Mouse (Mus musculus): Measurements from ENCODE around the gene Crhr2. TPM values are rescaled to one million over a fixed set of nuclear protein-coding genes. Genes with fewer than 3 reads are reported as not detected.

Crhr2 gene
- polyA plus RNA-seq, 1 experiment from 2014 or later: 0.22 TPM

DNA sequence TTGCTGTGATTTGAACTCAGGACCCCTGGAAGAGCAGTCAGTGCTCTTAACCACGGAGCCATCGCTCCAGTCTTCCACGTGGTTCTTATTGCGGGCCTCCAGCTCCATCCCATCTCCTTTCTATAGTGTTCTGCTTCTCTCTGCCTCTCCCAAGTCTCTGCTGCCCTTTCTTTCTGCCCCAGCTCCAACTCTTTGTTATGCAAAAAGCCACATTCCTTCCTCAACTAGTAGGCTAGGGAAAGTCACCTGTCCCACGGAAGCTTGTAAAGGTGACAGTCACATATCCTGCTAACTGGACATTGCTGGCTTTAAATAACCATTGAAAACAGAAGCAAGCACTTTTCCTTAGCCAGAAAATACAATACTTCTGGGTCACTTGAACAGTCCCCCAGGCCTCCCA lies 37.0 kb upstream of the Crhr2 start:
- no peak overlapping the region for H3K4me3 ChIP-seq (ENCODE audit: low read length)
- WGBS: 68% methylated on average over 5 of the region's 5 CpGs
- no peak overlapping the region for H3K9ac ChIP-seq (ENCODE audit: low read depth, low read length)
- H3K27ac ChIP-seq (ENCODE audit: low read length): no peak overlapping the region
- H3K9me3 ChIP-seq (ENCODE audit: control insufficient read depth, low read length): no peaks in the 10 kb centered on the region
- H3K27me3 ChIP-seq (replicated peaks; ENCODE audit: control insufficient read depth, insufficient read depth, low read length): no peaks in the 10 kb centered on the region
- H3K4me1 ChIP-seq (ENCODE audit: control insufficient read depth, insufficient read depth, low read length): peaks cover 2% of the 10 kb centered on the region; the same call in 1 of the 2 replicates
- ATAC-seq: no peak
- H3K4me2 ChIP-seq (ENCODE audit: low read depth, low read length): no peak overlapping the region
- no peaks in the 10 kb centered on the region for H3K36me3 ChIP-seq (ENCODE audit: control insufficient read depth, insufficient read depth, low read length)

- Histone ChIP-seq H3K36me3 (ENCODE audit: control insufficient read depth, insufficient read depth, low read length) (no peaks in the 10 kb centered on the region), H3K9me3 (ENCODE audit: control insufficient read depth, low read length) (no peaks in the 10 kb centered on the region), H3K4me2 (ENCODE audit: low read depth, low read length) (no peak overlapping the region), H3K4me1 (ENCODE audit: control insufficient read depth, insufficient read depth, low read length) (peaks cover 2% of the 10 kb centered on the region; the same call in 1 of the 2 replicates), H3K27me3 (replicated peaks; ENCODE audit: control insufficient read depth, insufficient read depth, low read length) (no peaks in the 10 kb centered on the region), H3K9ac (ENCODE audit: low read depth, low read length) (no peak overlapping the region), H3K27ac (ENCODE audit: low read length) (no peak overlapping the region), H3K4me3 (ENCODE audit: low read length) (no peak overlapping the region)
- 0 out of 2 replicates have a peak, but pooled peaks have one; percentile 47 for ATAC-seq
- 46% methylated on average over 7 of the region's 7 CpGs for WGBS
Observed at GRCm38 (mm10) chr6:55166777-55167463, 34.1 kb upstream of the Crhr2 start.

DNA sequence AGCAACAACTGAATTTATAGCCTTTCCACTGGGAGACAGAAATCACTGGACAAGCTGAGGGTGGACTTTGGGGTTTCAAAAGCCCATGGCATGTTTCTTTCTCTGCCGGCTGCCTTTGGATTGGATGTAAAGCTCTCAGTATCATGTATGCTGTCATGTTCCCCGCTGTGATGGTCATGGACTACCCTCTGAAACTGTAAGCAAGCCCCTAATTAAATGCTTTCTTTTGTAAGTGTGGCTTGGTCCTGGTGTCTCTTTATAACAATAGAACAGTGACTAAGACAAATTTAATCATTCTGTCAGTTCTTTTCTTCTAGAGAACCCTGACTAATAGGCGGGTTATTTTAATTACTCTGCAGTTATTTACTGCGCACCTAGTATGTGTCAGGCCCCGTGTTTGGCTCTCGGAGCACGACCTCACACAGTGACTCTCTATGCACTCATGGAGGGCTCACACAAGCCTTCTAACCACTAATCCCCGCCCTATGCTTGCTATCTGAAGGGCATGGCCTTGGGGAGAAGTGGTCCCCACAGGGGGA lies 30.3 kb upstream of the Crhr2 start:
- ATAC-seq: no peak
- no peaks in the 10 kb centered on the region for H3K27me3 ChIP-seq (replicated peaks; ENCODE audit: control insufficient read depth, insufficient read depth, low read length)
- 83% methylated on average over 8 of the region's 8 CpGs for whole genome bisulfite sequencing
- H3K4me3 ChIP-seq (ENCODE audit: low read length): no peak overlapping the region
- no peak overlapping the region for H3K27ac ChIP-seq (ENCODE audit: low read length)
- no peak overlapping the region for H3K4me2 ChIP-seq (ENCODE audit: low read depth, low read length)
- no peaks in the 10 kb centered on the region for H3K9me3 ChIP-seq (ENCODE audit: control insufficient read depth, low read length)
- peaks cover 2% of the 10 kb centered on the region; the same call in 1 of the 2 replicates for H3K4me1 ChIP-seq (ENCODE audit: control insufficient read depth, insufficient read depth, low read length)
- H3K9ac ChIP-seq (ENCODE audit: low read depth, low read length): no peak overlapping the region
- no peaks in the 10 kb centered on the region for H3K36me3 ChIP-seq (ENCODE audit: control insufficient read depth, insufficient read depth, low read length)

GRCm38 (mm10) chr6:55161311-55161761 lies 28.5 kb upstream of the Crhr2 start:
- H3K36me3 ChIP-seq (ENCODE audit: control insufficient read depth, insufficient read depth, low read length): no peaks in the 10 kb centered on the region
- ATAC-seq: no peak
- no peak overlapping the region for H3K4me2 ChIP-seq (ENCODE audit: low read depth, low read length)
- H3K4me3 ChIP-seq (ENCODE audit: low read length): no peak overlapping the region
- no peak overlapping the region for H3K9ac ChIP-seq (ENCODE audit: low read depth, low read length)
- no peaks in the 10 kb centered on the region for H3K9me3 ChIP-seq (ENCODE audit: control insufficient read depth, low read length)
- no peaks in the 10 kb centered on the region for H3K27me3 ChIP-seq (replicated peaks; ENCODE audit: control insufficient read depth, insufficient read depth, low read length)
- no peak overlapping the region for H3K27ac ChIP-seq (ENCODE audit: low read length)
- 0 out of 2 replicates have a peak, but pooled peaks cover 2% of the 10 kb centered on the region for H3K4me1 ChIP-seq (ENCODE audit: control insufficient read depth, insufficient read depth, low read length)
- WGBS: 72% methylated on average over 5 of the region's 5 CpGs

- Histone ChIP-seq H3K27ac (ENCODE audit: low read length) (no peak overlapping the region), H3K4me3 (ENCODE audit: low read length) (no peak overlapping the region), H3K4me2 (ENCODE audit: low read depth, low read length) (no peak overlapping the region), H3K36me3 (ENCODE audit: control insufficient read depth, insufficient read depth, low read length) (no peaks in the 10 kb centered on the region), H3K9ac (ENCODE audit: low read depth, low read length) (no peak overlapping the region), H3K9me3 (ENCODE audit: control insufficient read depth, low read length) (no peaks in the 10 kb centered on the region), H3K4me1 (ENCODE audit: control insufficient read depth, insufficient read depth, low read length) (no peaks in the 10 kb centered on the region), H3K27me3 (replicated peaks; ENCODE audit: control insufficient read depth, insufficient read depth, low read length) (no peaks in the 10 kb centered on the region)
- 90% methylated on average over 1 of the region's 1 CpGs for WGBS
- no peak for ATAC-seq
Observed at GRCm38 (mm10) chr6:55159256-55159655, 26.4 kb upstream of the Crhr2 start.

- WGBS: 86% methylated on average over 3 of the region's 3 CpGs
- Histone ChIP-seq H3K9me3 (ENCODE audit: control insufficient read depth, low read length) (no peaks in the 10 kb centered on the region), H3K27me3 (replicated peaks; ENCODE audit: control insufficient read depth, insufficient read depth, low read length) (no peaks in the 10 kb centered on the region), H3K9ac (ENCODE audit: low read depth, low read length) (no peak overlapping the region), H3K36me3 (ENCODE audit: control insufficient read depth, insufficient read depth, low read length) (no peaks in the 10 kb centered on the region), H3K27ac (ENCODE audit: low read length) (no peak overlapping the region), H3K4me3 (ENCODE audit: low read length) (no peak overlapping the region), H3K4me2 (ENCODE audit: low read depth, low read length) (no peak overlapping the region), H3K4me1 (ENCODE audit: control insufficient read depth, insufficient read depth, low read length) (no peaks in the 10 kb centered on the region)
- no peak for ATAC-seq
Observed at GRCm38 (mm10) chr6:55152226-55152625, 19.4 kb upstream of the Crhr2 start.

GRCm38 (mm10) chr6:55146138-55146537 lies 13.3 kb upstream of the Crhr2 start:
- H3K27me3 ChIP-seq (replicated peaks; ENCODE audit: control insufficient read depth, insufficient read depth, low read length): no peaks in the 10 kb centered on the region
- no peak overlapping the region for H3K4me2 ChIP-seq (ENCODE audit: low read depth, low read length)
- WGBS: 46% methylated on average over 4 of the region's 4 CpGs
- H3K27ac ChIP-seq (ENCODE audit: low read length): no peak overlapping the region
- H3K9ac ChIP-seq (ENCODE audit: low read depth, low read length): no peak overlapping the region
- no peaks in the 10 kb centered on the region for H3K36me3 ChIP-seq (ENCODE audit: control insufficient read depth, insufficient read depth, low read length)
- H3K4me3 ChIP-seq (ENCODE audit: low read length): no peak overlapping the region
- H3K4me1 ChIP-seq (ENCODE audit: control insufficient read depth, insufficient read depth, low read length): no peaks in the 10 kb centered on the region
- ATAC-seq: no peak
- no peaks in the 10 kb centered on the region; the same call in 1 of the 2 replicates for H3K9me3 ChIP-seq (ENCODE audit: control insufficient read depth, low read length)

GRCm38 (mm10) chr6:55145285-55145684 lies 12.5 kb upstream of the Crhr2 start:
- H3K27me3 ChIP-seq (replicated peaks; ENCODE audit: control insufficient read depth, insufficient read depth, low read length): no peaks in the 10 kb centered on the region
- WGBS: 74% methylated on average over 5 of the region's 5 CpGs
- no peak for ATAC-seq

DNA sequence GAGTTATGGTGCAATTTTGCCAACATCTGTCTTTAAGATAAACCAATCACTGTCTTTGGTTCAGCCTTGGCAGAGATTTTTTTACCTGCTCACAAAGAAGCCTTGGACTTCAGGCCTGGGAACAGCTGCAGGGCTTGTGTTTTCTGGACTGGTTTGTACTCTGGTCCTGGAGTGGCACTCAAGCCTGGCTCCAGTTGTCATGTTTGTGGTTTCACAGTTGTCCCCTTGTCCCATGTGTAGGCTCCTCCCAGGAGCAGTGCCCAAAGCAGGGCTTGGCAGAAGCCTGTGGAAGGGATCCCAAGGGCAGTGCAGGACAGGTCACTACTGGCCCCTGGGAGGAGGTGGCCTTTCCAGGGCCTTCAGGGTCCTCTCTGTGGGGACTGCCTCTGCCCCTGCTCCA lies 5.5 kb upstream of the Crhr2 start:
- no peaks in the 10 kb centered on the region for H3K36me3 ChIP-seq (ENCODE audit: control insufficient read depth, insufficient read depth, low read length)

More at GRCm38 (mm10) chr6:55145285-55145684, 12.5 kb upstream of the Crhr2 start:
- no peak overlapping the region for H3K9ac ChIP-seq (ENCODE audit: low read depth, low read length)
- H3K9me3 ChIP-seq (ENCODE audit: control insufficient read depth, low read length): no peaks in the 10 kb centered on the region; the same call in 1 of the 2 replicates
- H3K4me1 ChIP-seq (ENCODE audit: control insufficient read depth, insufficient read depth, low read length): no peaks in the 10 kb centered on the region
- H3K27ac ChIP-seq (ENCODE audit: low read length): no peak overlapping the region
- no peak overlapping the region for H3K4me2 ChIP-seq (ENCODE audit: low read depth, low read length)
- H3K36me3 ChIP-seq (ENCODE audit: control insufficient read depth, insufficient read depth, low read length): no peaks in the 10 kb centered on the region
- no peak overlapping the region for H3K4me3 ChIP-seq (ENCODE audit: low read length)

More for the DNA sequence above, 5.5 kb upstream of the Crhr2 start:
- no peak overlapping the region for H3K4me3 ChIP-seq (ENCODE audit: low read length)
- H3K9ac ChIP-seq (ENCODE audit: low read depth, low read length): no peak overlapping the region
- no peaks in the 10 kb centered on the region for H3K9me3 ChIP-seq (ENCODE audit: control insufficient read depth, low read length)
- no peak overlapping the region for H3K27ac ChIP-seq (ENCODE audit: low read length)
- no peak overlapping the region for H3K4me2 ChIP-seq (ENCODE audit: low read depth, low read length)
- no peaks in the 10 kb centered on the region for H3K27me3 ChIP-seq (replicated peaks; ENCODE audit: control insufficient read depth, insufficient read depth, low read length)
- ATAC-seq: no peak
- H3K4me1 ChIP-seq (ENCODE audit: control insufficient read depth, insufficient read depth, low read length): no peaks in the 10 kb centered on the region
